ENCODE assay signal across 16 mouse cellular contexts in genomic region chr2:49609611-49610010, GRCm38 (mm10). TPM values are rescaled to one million over a fixed set of nuclear protein-coding genes. Genes with fewer than 3 reads are reported as not detected.
A peak's percentile ranks its signal among the peaks of the same experiment; 100 is the strongest.
DNase-seq lines count a peak whose midpoint lies in the region; ATAC-seq and TF ChIP-seq lines count a peak whose summit lies in the region.
"Had no signal": no experiment of that assay in that cellular context is flagged by ENCODE, and none has a peak within 500 bp of the region (broad histone marks: within the 10 kb centered on the region; RNA-seq: fewer than 3 reads in every experiment).

No protein-coding gene starts in this region.

- H3K9ac ChIP-seq in hindbrain, embryonic 13.5 days: no peak overlapping the region
- H3K9ac ChIP-seq: limb, embryonic 12.5 days had no signal

- H3K4me1 ChIP-seq in hindbrain, embryonic 13.5 days (replicated peaks): no peaks in the 10 kb centered on the region
- H3K4me1 ChIP-seq: limb, embryonic 12.5 days; megakaryocyte, embryonic 14.5 days had no signal

- TF ChIP-seq CTCF in layer of hippocampus, adult 2 months (conservative IDR thresholded peaks at IDR 0.05): no peak

- no peak overlapping the region for H3K4me3 ChIP-seq in layer of hippocampus, adult 2 months
- no peak overlapping the region for H3K4me3 ChIP-seq in hindbrain, embryonic 13.5 days
- H3K4me3 ChIP-seq: limb, embryonic 12.5 days; megakaryocyte, embryonic 14.5 days had no signal

- WGBS in hindbrain, embryonic 13.5 days: 81% methylated on average over 5 of the region's 5 CpGs

- H3K4me2 ChIP-seq in hindbrain, embryonic 13.5 days: no peak overlapping the region
- H3K4me2 ChIP-seq: limb, embryonic 12.5 days had no signal

- no peak for ATAC-seq in hindbrain, embryonic 13.5 days (ENCODE audit: low FRiP score)

- H3K9me3 ChIP-seq in hindbrain, embryonic 13.5 days: no peaks in the 10 kb centered on the region
- H3K9me3 ChIP-seq: limb, embryonic 12.5 days; megakaryocyte, embryonic 14.5 days had no signal

- peak; percentile 62 to 65 for DNase-seq in cerebellum, adult 18-20 months
- no peak for DNase-seq in cerebellum, adult 9-11 months
- peak; percentile 50 for DNase-seq in layer of hippocampus, adult 11-12 months (ENCODE audit: low spot score)
- no peak for DNase-seq in layer of hippocampus, postnatal 14 days (ENCODE audit: low spot score in 2 of 2)
- peak; percentile 40 to 64 for DNase-seq in layer of hippocampus, adult 2 months (ENCODE audit: low spot score in 2 of 2)
- DNase-seq in right cerebral cortex, postnatal 14 days: peak; percentile 42
- no peak for DNase-seq in retina, postnatal 1 day
- DNase-seq: adrenal gland, postnatal 14 days; heart, postnatal 10 days; kidney, postnatal 36 days; lung, adult 18-20 months; thymus, postnatal 25 days had no signal

- H3K27me3 ChIP-seq in hindbrain, embryonic 13.5 days: 0 out of 2 replicates have a peak, but pooled peaks cover 3% of the 10 kb centered on the region
- H3K27me3 ChIP-seq: limb, embryonic 12.5 days had no signal

- H3K27ac ChIP-seq in layer of hippocampus, adult 2 months: no peak overlapping the region
- no peak overlapping the region for H3K27ac ChIP-seq in hindbrain, embryonic 13.5 days
- H3K27ac ChIP-seq: limb, embryonic 12.5 days had no signal

- H3K36me3 ChIP-seq in hindbrain, embryonic 13.5 days: no peaks in the 10 kb centered on the region
- H3K36me3 ChIP-seq: limb, embryonic 12.5 days had no signal

RNA-seq across cellular contexts. Expression of gene Kif5c, which starts 9.5 kb away (rescaled TPM):
- total RNA-seq in layer of hippocampus, postnatal 14 days (2021): 100 to 1,000 TPM; 557 to 563 TPM
- total RNA-seq in layer of hippocampus, adult 2 months (2021): 100 to 1,000 TPM; 467 to 553 TPM
- polyA plus RNA-seq in hindbrain, embryonic 13.5 days (2015; fragmentation: Nextera tagmentation; extraction: Ambion mirVana): 178 and 186 TPM in 2 replicates
- total RNA-seq: granulocyte monocyte progenitor cell, adult 5-6 weeks had no signal

Comparison
In these comparisons a context has a peak if more than half of its experiments do, and no peak if none do; other contexts are left out.
1. DNase-seq: peak in cerebellum, adult 18-20 months (2 of 2), layer of hippocampus, adult 11-12 months (single experiment), layer of hippocampus, adult 2 months (2 of 2) and right cerebral cortex, postnatal 14 days (single experiment); none in cerebellum, adult 9-11 months (single experiment), layer of hippocampus, postnatal 14 days (0 of 2) and retina, postnatal 1 day (single experiment).